Mouse (Mus musculus) right cerebral cortex, adult 18-20 months (tissue): ENCODE measurements around the gene Muc4.

Experiments
- DNase-seq: peaks from one replicate; pipeline ENCODE4 v3.0.0; 2022; ENCODE audit warnings: mixed read lengths

The Muc4 gene

GRCm38 (mm10) chr16:32807408-32808185 is 71.9 kb downstream of the Muc4 start:
- no peak for DNase-seq

GRCm38 (mm10) chr16:32810321-32810720 is 74.6 kb downstream of the Muc4 start, which contains the start of gene Smbd1:
Gene Smbd1 (minus strand): TSS chr16:32810477.
- DNase-seq, result no peak

- peak; percentile 77 for DNase-seq
These were observed 77.2 kb downstream of the Muc4 start for GRCm38 (mm10) chr16:32812888-32813361.

- DNase-seq, result no peak
These were observed 77.7 kb downstream of the Muc4 start for GRCm38 (mm10) chr16:32813362-32813761.

- no peak for DNase-seq
These were observed 78.1 kb downstream of the Muc4 start for GRCm38 (mm10) chr16:32813771-32814170.

- DNase-seq, result no peak
These were observed 78.9 kb downstream of the Muc4 start for GRCm38 (mm10) chr16:32814539-32814938.

- DNase-seq, result no peak
These were observed 79.5 kb downstream of the Muc4 start for GRCm38 (mm10) chr16:32815160-32815605.

- DNase-seq, result no peak
These were observed 82.3 kb downstream of the Muc4 start for GRCm38 (mm10) chr16:32818036-32818435.

GRCm38 (mm10) chr16:32818441-32818840 is 82.8 kb downstream of the Muc4 start:
- no peak for DNase-seq

- no peak for DNase-seq
These were observed 86.2 kb downstream of the Muc4 start for GRCm38 (mm10) chr16:32821772-32822449.

- no peak for DNase-seq
These were observed 86.8 kb downstream of the Muc4 start for GRCm38 (mm10) chr16:32822450-32822827.

- no peak for DNase-seq
These were observed 87.2 kb downstream of the Muc4 start for GRCm38 (mm10) chr16:32822881-32823280.

- no peak for DNase-seq
These were observed 87.8 kb downstream of the Muc4 start for GRCm38 (mm10) chr16:32823487-32823886.

- DNase-seq, result no peak
These were observed 88.4 kb downstream of the Muc4 start for GRCm38 (mm10) chr16:32824061-32824460.

GRCm38 (mm10) chr16:32825380-32825779 is 89.7 kb downstream of the Muc4 start:
- DNase-seq, result no peak

- DNase-seq, result no peak
These were observed 90.8 kb downstream of the Muc4 start for GRCm38 (mm10) chr16:32826521-32826920.

- no peak for DNase-seq
These were observed 93.4 kb downstream of the Muc4 start for GRCm38 (mm10) chr16:32829104-32829503.

- no peak for DNase-seq
These were observed 95.8 kb downstream of the Muc4 start for GRCm38 (mm10) chr16:32831501-32831900.
